Comparison of ENCODE assay signal across 9 mouse cellular contexts in the genomic region with DNA sequence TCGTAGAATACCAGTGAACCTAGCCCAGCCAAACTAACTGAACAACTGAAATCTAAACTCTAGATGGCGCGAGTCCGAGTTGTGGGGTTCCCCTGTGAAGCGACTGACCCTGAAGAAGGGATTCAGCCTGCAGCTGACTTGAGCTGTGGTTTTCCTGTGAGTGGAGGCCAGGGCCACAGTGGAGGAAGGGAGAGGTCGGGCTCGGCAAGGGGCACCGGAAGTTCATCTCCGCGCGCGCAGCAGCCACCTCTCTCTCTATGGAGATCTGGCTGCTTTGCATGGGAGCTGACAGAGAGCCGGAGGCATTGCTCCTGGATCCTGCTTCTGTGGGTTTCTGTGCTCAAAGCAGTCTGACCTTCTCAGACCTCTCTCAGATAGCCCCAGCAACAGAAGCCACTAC. TPM values are rescaled to one million over a fixed set of nuclear protein-coding genes. Genes with fewer than 3 reads are reported as not detected.
DNase-seq lines count a peak whose midpoint lies in the region; ATAC-seq lines count a peak whose summit lies in the region.
"Had no signal": no experiment of that assay in that cellular context is flagged by ENCODE, and none has a peak within 500 bp of the region (broad histone marks: within the 10 kb centered on the region; RNA-seq: fewer than 3 reads in every experiment).

No protein-coding gene starts in this region.

- peak; percentile 60 for DNase-seq in layer of hippocampus, adult 9-11 months
- no peak for DNase-seq in layer of hippocampus, adult 9-10 months (ENCODE audit: low spot score)
- DNase-seq in gastrocnemius, adult 18-20 months (ENCODE audit: low spot score), result peak; percentile 56
- DNase-seq in midbrain, embryonic 14.5 days, result peak; percentile 43
- peak; percentile 74 to 79 for DNase-seq in thymus, adult 18-20 months
- no peak for DNase-seq in cerebellum, adult 11 months

- no peak overlapping the region for H3K4me3 ChIP-seq in hindbrain, embryonic 13.5 days
- H3K4me3 ChIP-seq in limb, embryonic 15.5 days, result no peak overlapping the region
- H3K4me3 ChIP-seq in midbrain, embryonic 14.5 days (replicated peaks; ENCODE audit: low read depth, low read length), result no peak overlapping the region

- no peak overlapping the region; the same call in 1 of the 2 replicates for H3K9ac ChIP-seq in hindbrain, embryonic 13.5 days
- no peak overlapping the region for H3K9ac ChIP-seq in limb, embryonic 15.5 days
- H3K9ac ChIP-seq in midbrain, embryonic 14.5 days (replicated peaks; ENCODE audit: low read length), result no peak overlapping the region

- H3K4me2 ChIP-seq in hindbrain, embryonic 13.5 days, result peak overlapping the region; percentile 26
- H3K4me2 ChIP-seq in limb, embryonic 15.5 days, result no peak overlapping the region
- peak overlapping the region; percentile 24; the same call in 1 of the 2 replicates for H3K4me2 ChIP-seq in midbrain, embryonic 14.5 days (ENCODE audit: low read length)

- no peak overlapping the region for H3K27ac ChIP-seq in hindbrain, embryonic 13.5 days
- peak overlapping the region; percentile 57 for H3K27ac ChIP-seq in limb, embryonic 15.5 days
- no peak overlapping the region for H3K27ac ChIP-seq in midbrain, embryonic 14.5 days (replicated peaks; ENCODE audit: low read depth, low read length)

- ATAC-seq in hindbrain, embryonic 13.5 days (ENCODE audit: low FRiP score), result no peak
- no peak for ATAC-seq in limb, embryonic 15.5 days (ENCODE audit: insufficient number of reproducible peaks, low FRiP score, low TSS enrichment, low read depth)
- ATAC-seq in midbrain, embryonic 14.5 days (ENCODE audit: low FRiP score, low TSS enrichment), result no peak
- ATAC-seq: Patski had no signal

- no peaks in the 10 kb centered on the region for H3K9me3 ChIP-seq in hindbrain, embryonic 13.5 days
- H3K9me3 ChIP-seq in limb, embryonic 15.5 days, result no peaks in the 10 kb centered on the region
- H3K9me3 ChIP-seq in midbrain, embryonic 14.5 days (ENCODE audit: control insufficient read depth, low read length), result no peaks in the 10 kb centered on the region

- no peaks in the 10 kb centered on the region for H3K36me3 ChIP-seq in hindbrain, embryonic 13.5 days
- H3K36me3 ChIP-seq in limb, embryonic 15.5 days, result no peaks in the 10 kb centered on the region; the same call in 1 of the 2 replicates
- H3K36me3 ChIP-seq in midbrain, embryonic 14.5 days (ENCODE audit: control insufficient read depth, insufficient read depth, low read length), result no peaks in the 10 kb centered on the region

- WGBS in hindbrain, embryonic 13.5 days, result 31% methylated on average over 13 of the region's 13 CpGs
- 28% methylated on average over 13 of the region's 13 CpGs for WGBS in limb, embryonic 15.5 days
- 35% methylated on average over 13 of the region's 13 CpGs for WGBS in midbrain, embryonic 14.5 days

- H3K4me1 ChIP-seq in hindbrain, embryonic 13.5 days (replicated peaks), result peaks cover 20% of the 10 kb centered on the region
- H3K4me1 ChIP-seq in limb, embryonic 15.5 days, result peaks cover 14% of the 10 kb centered on the region; the same call in 1 of the 2 replicates
- H3K4me1 ChIP-seq in midbrain, embryonic 14.5 days (ENCODE audit: control insufficient read depth, insufficient read depth, low read length), result no peaks in the 10 kb centered on the region

- 0 out of 2 replicates have a peak, but pooled peaks cover 4% of the 10 kb centered on the region for H3K27me3 ChIP-seq in hindbrain, embryonic 13.5 days
- H3K27me3 ChIP-seq in limb, embryonic 15.5 days, result no peaks in the 10 kb centered on the region
- no peaks in the 10 kb centered on the region for H3K27me3 ChIP-seq in midbrain, embryonic 14.5 days (ENCODE audit: control insufficient read depth, insufficient read depth, low read length)
- H3K27me3 ChIP-seq: Patski had no signal

RNA-seq across cellular contexts. Expression of gene Cfap45, which starts 7.6 kb away (rescaled TPM):
- total RNA-seq in gastrocnemius, adult 18-20 months (2021), result under 1 TPM in 1 of 2 experiments, not detected in 1; 0.47 TPM
- polyA plus RNA-seq in hindbrain, embryonic 13.5 days (2015; fragmentation: Nextera tagmentation; extraction: Ambion mirVana), result 3.7 and 5.2 TPM in 2 replicates
- polyA plus RNA-seq in limb, embryonic 15.5 days (2015; fragmentation: Nextera tagmentation; extraction: Ambion mirVana), result 2.2 and 2.3 TPM in 2 replicates
- 1.9 and 2.2 TPM in 2 replicates for polyA plus RNA-seq in midbrain, embryonic 14.5 days (2014; fragmentation: Nextera tagmentation; extraction: Ambion mirVana)

RNA-seq across cellular contexts. Expression of gene Tagln2, which starts 13.1 kb away (rescaled TPM):
- total RNA-seq in gastrocnemius, adult 18-20 months (2021), result 10 to 100 TPM; 14.0 to 28.7 TPM
- polyA plus RNA-seq in hindbrain, embryonic 13.5 days (2015; fragmentation: Nextera tagmentation; extraction: Ambion mirVana), result 67.8 and 72.3 TPM in 2 replicates
- 233 and 277 TPM in 2 replicates for polyA plus RNA-seq in limb, embryonic 15.5 days (2015; fragmentation: Nextera tagmentation; extraction: Ambion mirVana)
- polyA plus RNA-seq in midbrain, embryonic 14.5 days (2014; fragmentation: Nextera tagmentation; extraction: Ambion mirVana), result 25.7 and 43.5 TPM in 2 replicates

RNA-seq across cellular contexts. Expression of gene Igsf9, which starts 31.4 kb away (rescaled TPM):
- total RNA-seq in gastrocnemius, adult 18-20 months (2021), result under 1 TPM in 1 of 2 experiments, not detected in 1; 0.19 TPM
- 57.4 and 62.6 TPM in 2 replicates for polyA plus RNA-seq in hindbrain, embryonic 13.5 days (2015; fragmentation: Nextera tagmentation; extraction: Ambion mirVana)
- polyA plus RNA-seq in limb, embryonic 15.5 days (2015; fragmentation: Nextera tagmentation; extraction: Ambion mirVana), result 39.6 and 41.0 TPM in 2 replicates
- 49.6 and 52.6 TPM in 2 replicates for polyA plus RNA-seq in midbrain, embryonic 14.5 days (2014; fragmentation: Nextera tagmentation; extraction: Ambion mirVana)

RNA-seq across cellular contexts. Expression of gene Slamf9, which starts 37.8 kb away (rescaled TPM):
- under 1 TPM; 0.28 to 0.30 TPM for total RNA-seq in gastrocnemius, adult 18-20 months (2021)
- 0.34 TPM in 1 of 2 replicates, not detected in the other for polyA plus RNA-seq in hindbrain, embryonic 13.5 days (2015; fragmentation: Nextera tagmentation; extraction: Ambion mirVana)
- polyA plus RNA-seq in limb, embryonic 15.5 days (2015; fragmentation: Nextera tagmentation; extraction: Ambion mirVana), result 0.47 and 0.52 TPM in 2 replicates
- polyA plus RNA-seq in midbrain, embryonic 14.5 days (2014; fragmentation: Nextera tagmentation; extraction: Ambion mirVana), result 0.32 TPM in 1 of 2 replicates, not detected in the other

RNA-seq across cellular contexts. Expression of gene Vsig8, which starts 42.8 kb away (rescaled TPM):
- not detected for total RNA-seq in gastrocnemius, adult 18-20 months (2021)
- polyA plus RNA-seq in hindbrain, embryonic 13.5 days (2015; fragmentation: Nextera tagmentation; extraction: Ambion mirVana), result 0.17 and 0.18 TPM in 2 replicates
- polyA plus RNA-seq in limb, embryonic 15.5 days (2015; fragmentation: Nextera tagmentation; extraction: Ambion mirVana), result 3.7 and 3.8 TPM in 2 replicates
- polyA plus RNA-seq in midbrain, embryonic 14.5 days (2014; fragmentation: Nextera tagmentation; extraction: Ambion mirVana), result 0.22 TPM in 1 of 2 replicates, not detected in the other

Comparison
In these comparisons a context has a peak if more than half of its experiments do, and no peak if none do; other contexts are left out.
1. DNase-seq: peak in layer of hippocampus, adult 9-11 months (single experiment), gastrocnemius, adult 18-20 months (single experiment), midbrain, embryonic 14.5 days (single experiment) and thymus, adult 18-20 months (2 of 2); none in layer of hippocampus, adult 9-10 months (single experiment) and cerebellum, adult 11 months (single experiment).